Mouse (Mus musculus): ENCODE data around the gene Cfc1. TPM values are rescaled to one million over a fixed set of nuclear protein-coding genes. Genes with fewer than 3 reads are reported as not detected.
A peak's percentile ranks its signal among the peaks of the same experiment; 100 is the strongest.

The Cfc1 gene
- polyA plus RNA-seq, 2 experiments, result not detected

DNA sequence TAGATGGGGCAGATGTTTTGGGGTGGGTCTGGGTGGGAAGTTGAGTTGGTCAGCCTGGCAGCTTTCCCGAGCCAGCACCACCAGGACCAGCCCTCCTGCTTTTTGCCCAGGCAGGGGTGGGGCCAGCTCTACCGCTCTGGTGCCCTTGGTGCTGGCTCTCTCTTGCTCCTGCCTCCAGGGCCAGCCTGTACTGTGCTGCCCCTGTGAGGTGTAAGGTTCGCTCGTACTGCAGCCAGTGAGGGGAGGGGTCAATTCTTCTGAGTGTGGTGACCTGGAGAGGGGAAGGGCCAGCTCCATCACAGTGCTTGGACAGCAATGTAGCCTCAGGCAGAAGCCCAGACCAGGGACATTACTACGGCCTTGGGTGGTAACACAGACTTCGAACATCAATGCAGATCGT, 30.1 kb upstream of the Cfc1 start:
- H3K4me1 ChIP-seq (replicated peaks; ENCODE audit: control insufficient read depth in 2 of 2, insufficient read depth in 2 of 2, low read length in 1 of 2), result 0 out of 4 replicates have a peak, but pooled peaks cover 0 to 2% of the 10 kb centered on the region in 2 experiments
- no peak for TF ChIP-seq EP300 (IDR thresholded peaks at IDR 0.05; ENCODE audit: low read depth)
- no peak for TF ChIP-seq CTCF (IDR thresholded peaks at IDR 0.05; ENCODE audit: low read depth)
- 68% methylated on average over 7 of the region's 7 CpGs for WGBS (ENCODE audit: insufficient replicate concordance)
- no peak for DNase-seq (ENCODE audit: low read depth in 3 of 3, low spot score in 3 of 3)
- no peak overlapping the region for H3K4me2 ChIP-seq (ENCODE audit: low read depth)
- H3K27me3 ChIP-seq (ENCODE audit: control insufficient read depth, insufficient read depth, low read length), result no peaks in the 10 kb centered on the region
- no peaks in the 10 kb centered on the region for H3K36me3 ChIP-seq (replicated peaks; ENCODE audit: control insufficient read depth, insufficient read depth, low read depth)
- H3K4me3 ChIP-seq (ENCODE audit: insufficient read depth in 1 of 2, low read depth in 2 of 2, low read length in 2 of 2), result no peak overlapping the region
- ATAC-seq (ENCODE audit: insufficient read depth), result no peak
- H3K9me3 ChIP-seq (ENCODE audit: control insufficient read depth, low read length), result no peaks in the 10 kb centered on the region
- no peak overlapping the region for H3K27ac ChIP-seq
- no peak overlapping the region for H3K9ac ChIP-seq (replicated peaks)

DNA sequence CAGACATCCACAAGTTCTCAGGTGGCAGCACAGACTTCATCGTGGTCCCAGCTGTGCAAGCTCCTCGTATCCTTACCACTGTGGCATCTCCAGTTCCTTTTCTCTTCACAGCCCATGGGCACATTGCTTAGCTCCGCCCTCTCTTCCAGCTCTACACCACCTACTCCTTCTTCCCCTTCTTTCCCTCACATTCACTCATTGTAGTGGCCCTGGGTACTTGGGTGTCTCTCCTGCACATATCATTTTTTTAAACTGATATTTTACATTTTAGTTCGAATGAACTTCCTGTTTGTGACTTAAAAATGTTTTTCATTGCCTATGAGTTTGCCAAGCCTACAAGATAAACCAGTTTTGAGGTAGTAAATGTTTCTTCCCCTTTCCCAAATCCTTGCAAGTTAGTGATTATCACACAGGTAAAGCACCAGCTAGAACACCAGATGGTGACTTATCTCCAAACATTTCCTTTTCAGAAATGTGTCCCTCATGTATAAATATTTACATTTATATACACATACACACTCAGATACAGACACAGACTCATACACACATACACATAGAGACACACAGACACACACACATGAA, 29.4 kb upstream of the Cfc1 start:
- no peak overlapping the region for H3K4me2 ChIP-seq (ENCODE audit: low read depth)
- H3K9ac ChIP-seq (replicated peaks), result no peak overlapping the region
- H3K27ac ChIP-seq, result no peak overlapping the region
- no peaks in the 10 kb centered on the region for H3K36me3 ChIP-seq (replicated peaks; ENCODE audit: control insufficient read depth, insufficient read depth, low read depth)
- TF ChIP-seq CTCF (IDR thresholded peaks at IDR 0.05; ENCODE audit: low read depth) (no peak), EP300 (IDR thresholded peaks at IDR 0.05; ENCODE audit: low read depth) (no peak)
- peaks cover 0 to 4% of the 10 kb centered on the region in 2 experiments; a peak in 1 of 4 replicates for H3K4me1 ChIP-seq (replicated peaks; ENCODE audit: control insufficient read depth in 2 of 2, insufficient read depth in 2 of 2, low read length in 1 of 2)
- no peaks in the 10 kb centered on the region for H3K27me3 ChIP-seq (ENCODE audit: control insufficient read depth, insufficient read depth, low read length)
- H3K4me3 ChIP-seq (ENCODE audit: insufficient read depth in 1 of 2, low read depth in 2 of 2, low read length in 2 of 2), result no peak overlapping the region
- no peaks in the 10 kb centered on the region for H3K9me3 ChIP-seq (ENCODE audit: control insufficient read depth, low read length)
- no peak for DNase-seq (ENCODE audit: low read depth in 3 of 3, low spot score in 3 of 3)
- 40% methylated on average over 4 of the region's 4 CpGs for WGBS (ENCODE audit: insufficient replicate concordance)
- ATAC-seq (ENCODE audit: insufficient read depth), result no peak

DNA sequence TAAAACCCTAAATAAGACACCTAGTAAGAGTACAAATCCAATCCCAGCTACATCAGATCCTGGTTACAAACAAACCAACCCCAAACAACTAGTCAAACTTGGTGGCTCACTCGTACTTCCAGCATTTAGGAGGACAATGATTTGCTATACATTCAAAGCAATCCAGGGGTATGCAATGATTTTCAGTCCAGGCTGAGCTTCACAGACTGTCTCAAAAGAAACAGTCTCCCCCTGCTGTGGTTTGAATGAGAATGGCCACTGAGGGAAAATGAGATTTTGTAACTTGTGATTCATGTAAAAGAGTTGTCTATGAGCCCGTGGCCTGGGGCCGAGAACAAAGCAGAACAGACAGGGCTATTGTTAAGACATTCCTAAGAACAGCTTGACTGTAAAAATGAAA, 27.5 kb upstream of the Cfc1 start:
- no peak for DNase-seq (ENCODE audit: low read depth in 3 of 3, low spot score in 3 of 3)
- Histone ChIP-seq H3K27ac (no peak overlapping the region), H3K4me1 (replicated peaks; ENCODE audit: control insufficient read depth in 2 of 2, insufficient read depth in 2 of 2, low read length in 1 of 2) (peaks cover 0 to 4% of the 10 kb centered on the region in 2 experiments; a peak in 1 of 4 replicates), H3K4me3 (ENCODE audit: insufficient read depth in 1 of 2, low read depth in 2 of 2, low read length in 2 of 2) (no peak overlapping the region), H3K36me3 (replicated peaks; ENCODE audit: control insufficient read depth, insufficient read depth, low read depth) (no peaks in the 10 kb centered on the region), H3K4me2 (ENCODE audit: low read depth) (no peak overlapping the region), H3K9ac (replicated peaks) (no peak overlapping the region), H3K9me3 (ENCODE audit: control insufficient read depth, low read length) (no peaks in the 10 kb centered on the region), H3K27me3 (ENCODE audit: control insufficient read depth, insufficient read depth, low read length) (no peaks in the 10 kb centered on the region)
- WGBS (ENCODE audit: insufficient replicate concordance), result 73% methylated on average over 3 of the region's 3 CpGs
- no peak for ATAC-seq (ENCODE audit: insufficient read depth)
- no peak for TF ChIP-seq CTCF (IDR thresholded peaks at IDR 0.05; ENCODE audit: low read depth)
- TF ChIP-seq EP300 (IDR thresholded peaks at IDR 0.05; ENCODE audit: low read depth), result no peak

DNA sequence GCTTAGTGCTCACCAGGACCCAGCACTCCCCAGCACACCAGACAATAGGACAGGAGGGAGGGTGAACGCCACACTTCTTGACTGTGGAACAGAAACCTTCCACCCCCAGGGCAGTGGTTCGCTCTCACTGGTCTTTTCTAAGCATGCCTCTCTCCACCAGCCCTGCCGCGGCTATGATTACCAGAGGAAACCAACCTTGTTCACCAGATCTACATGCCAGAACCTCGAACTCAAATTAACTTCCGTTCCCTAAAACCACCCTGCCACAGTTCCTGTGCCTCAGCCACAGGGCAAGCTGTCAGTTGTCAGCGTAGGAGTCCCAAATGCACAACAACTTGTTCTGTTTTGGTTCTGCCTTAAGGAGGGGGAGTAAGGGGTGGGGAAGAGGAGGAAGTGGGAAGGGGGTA, 24.9 kb upstream of the Cfc1 start:
- H3K4me2 ChIP-seq (ENCODE audit: low read depth), result peak overlapping the region; percentile 39
- no peaks in the 10 kb centered on the region for H3K27me3 ChIP-seq (ENCODE audit: control insufficient read depth, insufficient read depth, low read length)
- ATAC-seq (ENCODE audit: insufficient read depth), result no peak
- H3K4me1 ChIP-seq (replicated peaks; ENCODE audit: control insufficient read depth in 2 of 2, insufficient read depth in 2 of 2, low read length in 1 of 2), result peaks cover 0 to 4% of the 10 kb centered on the region in 2 experiments; a peak in 1 of 4 replicates
- TF ChIP-seq EP300 (IDR thresholded peaks at IDR 0.05; ENCODE audit: low read depth) (no peak), CTCF (IDR thresholded peaks at IDR 0.05; ENCODE audit: low read depth) (no peak)
- no peaks in the 10 kb centered on the region for H3K36me3 ChIP-seq (replicated peaks; ENCODE audit: control insufficient read depth, insufficient read depth, low read depth)
- peak overlapping the region in 1 of 2 experiments; percentile 24; a peak in 2 of 4 replicates for H3K4me3 ChIP-seq (ENCODE audit: insufficient read depth in 1 of 2, low read depth in 2 of 2, low read length in 2 of 2)
- H3K27ac ChIP-seq, result no peak overlapping the region
- DNase-seq (ENCODE audit: low read depth in 3 of 3, low spot score in 3 of 3), result no peak
- H3K9ac ChIP-seq (replicated peaks), result no peak overlapping the region
- H3K9me3 ChIP-seq (ENCODE audit: control insufficient read depth, low read length), result no peaks in the 10 kb centered on the region
- 6% methylated on average over 7 of the region's 7 CpGs for WGBS (ENCODE audit: insufficient replicate concordance)

DNA sequence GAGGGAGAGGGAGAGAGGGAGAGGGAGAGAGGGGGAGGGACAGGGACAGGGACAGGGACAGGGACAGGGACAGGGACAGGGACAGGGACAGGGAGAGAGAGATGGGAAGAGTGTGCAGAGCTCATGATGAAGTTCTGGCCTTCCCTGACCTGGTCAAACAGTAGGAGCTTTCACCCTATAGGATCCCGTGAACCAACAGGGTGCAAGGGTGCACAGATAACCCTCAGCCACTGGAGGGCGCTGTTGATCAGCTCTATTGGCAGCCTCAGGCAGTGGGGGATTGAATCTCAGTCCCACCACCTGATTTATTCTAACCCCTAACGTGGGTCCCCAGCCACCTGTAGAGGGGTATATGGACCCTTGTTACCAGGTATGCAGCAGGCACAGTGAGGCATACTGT, 24.4 kb upstream of the Cfc1 start:
- no peaks in the 10 kb centered on the region for H3K27me3 ChIP-seq (ENCODE audit: control insufficient read depth, insufficient read depth, low read length)
- H3K4me2 ChIP-seq (ENCODE audit: low read depth), result no peak overlapping the region
- no peak for ATAC-seq (ENCODE audit: insufficient read depth)

More for the DNA sequence above, 24.4 kb upstream of the Cfc1 start:
- 0% methylated on average over 3 of the region's 3 CpGs for WGBS (ENCODE audit: insufficient replicate concordance)
- H3K36me3 ChIP-seq (replicated peaks; ENCODE audit: control insufficient read depth, insufficient read depth, low read depth), result no peaks in the 10 kb centered on the region
- TF ChIP-seq CTCF (IDR thresholded peaks at IDR 0.05; ENCODE audit: low read depth), result peak; percentile 78
- TF ChIP-seq EP300 (IDR thresholded peaks at IDR 0.05; ENCODE audit: low read depth), result no peak
- DNase-seq (ENCODE audit: low read depth in 3 of 3, low spot score in 3 of 3), result peak in 2 of 3 experiments; percentile 12 to 35
- no peak overlapping the region for H3K27ac ChIP-seq
- H3K9me3 ChIP-seq (ENCODE audit: control insufficient read depth, low read length), result no peaks in the 10 kb centered on the region
- H3K4me1 ChIP-seq (replicated peaks; ENCODE audit: control insufficient read depth in 2 of 2, insufficient read depth in 2 of 2, low read length in 1 of 2), result peaks cover 0 to 4% of the 10 kb centered on the region in 2 experiments; a peak in 1 of 4 replicates
- no peak overlapping the region for H3K9ac ChIP-seq (replicated peaks)
- no peak overlapping the region for H3K4me3 ChIP-seq (ENCODE audit: insufficient read depth in 1 of 2, low read depth in 2 of 2, low read length in 2 of 2)
